Mouse (Mus musculus) cerebellum, adult 2 months (tissue): ENCODE measurements around the gene Daglb.

Source experiments
- CTCF ChIP-seq: fragments of 200-500 bp; IDR thresholded peaks from 2 replicates; pipeline ENCODE4 v1.5.1; 2011; ENCODE audit warnings: low read depth, mild to moderate bottlenecking, control low read depth, low read length, moderate library complexity, borderline replicate concordance; ENCODE audit not compliant: insufficient read depth
- POLR2A ChIP-seq: fragments of 200-500 bp; IDR thresholded peaks from 2 replicates; pipeline ENCODE4 v1.6.1; 2011; ENCODE audit warnings: low read length, control low read depth, borderline replicate concordance; ENCODE audit not compliant: insufficient read depth

- TF ChIP-seq CTCF = no peak
- no peak for TF ChIP-seq POLR2A
Observed at GRCm38 (mm10) chr5:143493163-143493562, 28.8 kb downstream of the Daglb start.
